Mouse (Mus musculus): ENCODE measurements around the gene Prkab2.

- no peak for TF ChIP-seq TAL1 (conservative IDR thresholded peaks at IDR 0.05; ENCODE audit: low read depth, low read length)
- TF ChIP-seq CTCF (IDR thresholded peaks at IDR 0.05; ENCODE audit: low read depth, low read length): no peak
Measured at GRCm38 (mm10) chr3:97699061-97699460, 41.1 kb downstream of the Prkab2 start.
